Mouse (Mus musculus) megakaryocyte, embryonic 14.5 days (primary cell): ENCODE measurements around the gene Pdap1.

ENCODE experiments used
- FLI1 ChIP-seq: IDR thresholded peaks from 2 replicates; pipeline ENCODE4 v1.6.1; 2012; ENCODE audit warnings: low read length, inconsistent platforms, mixed read lengths
- GATA1 ChIP-seq: IDR thresholded peaks from 3 replicates; pipeline ENCODE4 v1.6.1; 2012; ENCODE audit warnings: mixed read lengths, low read length, inconsistent platforms, borderline replicate concordance

- no peak for TF ChIP-seq GATA1
- no peak for TF ChIP-seq FLI1
These were observed 26.6 kb downstream of the Pdap1 start for GRCm38 (mm10) chr5:145113416-145113815.
